Mouse (Mus musculus): ENCODE data around the gene Cacnb2. TPM values are rescaled to one million over a fixed set of nuclear protein-coding genes. Genes with fewer than 3 reads are reported as not detected.
"Not testable (repeated sequence)": the region's sequence is repeated elsewhere in the genome, so short reads cannot be mapped to it uniquely, and the experiment has no call there.

Cacnb2 gene
- polyA plus RNA-seq, 1 experiment from 2014 or later: 4.0 TPM

DNA sequence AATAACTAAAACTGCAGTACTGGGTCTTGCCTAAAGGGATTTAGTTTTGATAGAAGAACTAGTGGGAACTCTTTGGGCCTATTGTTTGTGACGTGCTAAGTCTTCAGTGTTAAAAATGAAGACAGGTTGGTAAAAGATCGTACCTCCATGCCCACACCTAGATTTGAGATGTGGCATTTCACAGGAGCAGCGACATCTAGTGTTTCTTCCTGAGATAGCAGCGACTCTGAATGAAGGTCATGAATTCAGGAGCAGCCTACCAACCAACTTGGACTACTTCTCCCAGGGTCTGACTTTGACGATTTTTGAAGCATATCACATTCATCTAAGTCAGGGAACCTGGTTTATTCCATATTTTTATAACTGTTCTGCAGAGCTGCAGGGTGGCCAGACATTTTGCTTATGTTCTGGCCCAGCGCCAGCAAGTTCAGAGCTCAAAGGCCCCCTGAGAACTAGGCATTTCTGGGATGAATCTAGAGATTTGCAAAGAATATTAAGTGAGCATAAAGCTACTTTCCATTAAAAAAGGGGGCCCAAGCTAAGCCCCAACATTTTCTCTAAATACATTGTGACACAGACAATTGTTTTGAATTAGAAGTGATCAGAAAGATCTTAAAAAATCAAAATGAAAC lies 74.1 kb downstream of the Cacnb2 start:
- Histone ChIP-seq H3K4me1 (replicated peaks) (no peaks in the 10 kb centered on the region; the same call in 1 of the 2 replicates), H3K27me3 (no peaks in the 10 kb centered on the region), H3K4me3 (no peak overlapping the region), H3K9me3 (no peaks in the 10 kb centered on the region), H3K27ac (no peak overlapping the region), H3K36me3 (no peaks in the 10 kb centered on the region), H3K9ac (no peak overlapping the region), H3K4me2 (no peak overlapping the region)
- 28% methylated on average over 6 of the region's 6 CpGs for WGBS
- peak; percentile 52; the same call in 1 of the 2 replicates for ATAC-seq (ENCODE audit: low FRiP score)

DNA sequence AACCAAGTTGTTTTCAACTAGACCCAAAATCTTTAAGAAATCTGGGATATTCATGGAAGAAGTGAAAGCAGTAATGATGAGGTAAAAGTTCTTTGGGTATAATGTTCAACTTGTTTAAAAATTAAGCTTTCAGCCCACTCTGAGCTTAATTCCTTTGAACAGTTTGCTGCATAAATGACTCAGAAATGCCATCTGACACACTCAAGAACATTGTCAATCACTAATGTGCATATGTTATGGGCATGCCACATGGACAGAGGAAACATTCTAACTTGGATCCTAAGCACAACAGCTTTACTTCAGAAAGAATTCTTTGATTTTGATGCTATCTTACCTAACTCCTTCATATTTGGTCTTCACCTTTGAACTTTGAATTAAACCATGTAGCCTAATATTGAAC lies 81.3 kb downstream of the Cacnb2 start:
- Histone ChIP-seq H3K9me3 (no peaks in the 10 kb centered on the region), H3K27me3 (no peaks in the 10 kb centered on the region), H3K4me3 (no peak overlapping the region), H3K4me2 (no peak overlapping the region), H3K9ac (no peak overlapping the region), H3K4me1 (replicated peaks) (no peaks in the 10 kb centered on the region), H3K27ac (no peak overlapping the region), H3K36me3 (no peaks in the 10 kb centered on the region)
- no peak for ATAC-seq (ENCODE audit: low FRiP score)

DNA sequence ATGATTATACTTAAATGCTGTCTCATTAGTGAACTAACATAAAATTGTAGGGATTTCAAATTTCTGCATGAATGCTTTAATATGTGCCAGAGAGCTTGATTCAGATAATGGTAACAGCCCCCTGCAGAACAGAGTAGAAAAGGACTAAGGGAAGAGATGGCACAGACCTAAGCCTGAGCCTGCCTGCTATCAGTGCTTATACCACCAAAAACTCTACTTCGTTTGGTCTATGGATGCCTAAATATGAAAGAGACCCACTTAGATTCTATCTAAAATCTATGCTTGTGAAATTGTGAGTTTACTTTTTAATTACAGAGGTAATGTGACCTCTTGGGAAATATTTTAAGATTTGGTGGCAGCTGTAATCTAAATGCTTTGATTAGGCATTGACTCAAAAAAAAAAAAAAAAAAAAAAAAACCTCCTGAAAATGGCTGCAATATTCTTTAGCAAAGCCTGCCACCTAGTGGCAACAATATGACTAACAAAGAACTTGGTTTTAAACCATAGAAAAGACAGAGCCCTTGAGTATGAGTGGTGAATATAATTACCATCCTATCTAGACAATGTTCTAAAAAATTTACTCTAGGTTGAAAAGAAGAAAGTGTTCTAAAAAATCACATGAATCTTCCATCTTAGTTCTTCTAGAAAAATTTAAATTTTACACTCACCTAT lies 100.2 kb downstream of the Cacnb2 start:
- H3K9ac ChIP-seq: no peak overlapping the region
- H3K4me3 ChIP-seq: no peak overlapping the region
- no peak for ATAC-seq (ENCODE audit: low FRiP score)
- WGBS: 74% methylated on average over 1 of the region's 1 CpGs
- no peaks in the 10 kb centered on the region for H3K36me3 ChIP-seq
- H3K27me3 ChIP-seq: no peaks in the 10 kb centered on the region
- H3K9me3 ChIP-seq: no peaks in the 10 kb centered on the region
- H3K4me1 ChIP-seq (replicated peaks): no peaks in the 10 kb centered on the region
- H3K4me2 ChIP-seq: no peak overlapping the region
- no peak overlapping the region for H3K27ac ChIP-seq

GRCm38 (mm10) chr2:14703676-14704075 lies 100.8 kb downstream of the Cacnb2 start:
- Histone ChIP-seq H3K4me1 (replicated peaks) (no peaks in the 10 kb centered on the region), H3K27ac (no peak overlapping the region), H3K27me3 (no peaks in the 10 kb centered on the region), H3K9me3 (no peaks in the 10 kb centered on the region), H3K36me3 (no peaks in the 10 kb centered on the region), H3K4me2 (no peak overlapping the region), H3K9ac (no peak overlapping the region), H3K4me3 (no peak overlapping the region)
- WGBS: 88% methylated on average over 4 of the region's 4 CpGs
- no peak for ATAC-seq (ENCODE audit: low FRiP score)

- Histone ChIP-seq H3K4me2 (no peak overlapping the region), H3K9ac (no peak overlapping the region), H3K36me3 (no peaks in the 10 kb centered on the region), H3K27ac (no peak overlapping the region), H3K4me1 (replicated peaks) (no peaks in the 10 kb centered on the region), H3K9me3 (no peaks in the 10 kb centered on the region), H3K27me3 (no peaks in the 10 kb centered on the region), H3K4me3 (no peak overlapping the region)
- ATAC-seq (ENCODE audit: low FRiP score): no peak
- 91% methylated on average over 8 of the region's 8 CpGs for WGBS
Observed at GRCm38 (mm10) chr2:14710247-14710646, 107.4 kb downstream of the Cacnb2 start.

DNA sequence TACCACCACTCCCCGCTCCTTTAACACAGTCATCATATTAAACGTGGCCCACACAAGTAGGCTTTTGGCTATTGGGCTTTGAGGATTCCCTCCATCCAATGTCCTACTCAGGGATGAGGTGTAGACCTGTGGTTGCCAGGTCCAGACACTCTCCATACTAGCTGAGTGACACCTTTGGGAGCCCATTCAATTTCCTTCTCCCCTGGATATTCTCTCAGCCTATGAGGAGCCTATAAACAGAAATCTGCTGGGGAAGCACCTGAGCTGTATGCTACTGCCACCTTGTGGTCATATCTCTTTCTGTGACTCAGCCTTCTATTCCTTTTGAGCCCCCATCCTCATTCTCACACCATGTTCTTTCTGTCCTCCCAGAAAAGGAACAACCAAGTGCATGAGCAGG lies 108.9 kb downstream of the Cacnb2 start:
- peak; percentile 65 for ATAC-seq (ENCODE audit: low FRiP score)
- H3K4me3 ChIP-seq: no peak overlapping the region
- H3K9ac ChIP-seq: no peak overlapping the region
- no peaks in the 10 kb centered on the region for H3K4me1 ChIP-seq (replicated peaks)
- WGBS: 97% methylated on average over 2 of the region's 2 CpGs
- H3K36me3 ChIP-seq: no peaks in the 10 kb centered on the region
- H3K9me3 ChIP-seq: no peaks in the 10 kb centered on the region
- H3K4me2 ChIP-seq: no peak overlapping the region
- no peak overlapping the region for H3K27ac ChIP-seq
- H3K27me3 ChIP-seq: no peaks in the 10 kb centered on the region

DNA sequence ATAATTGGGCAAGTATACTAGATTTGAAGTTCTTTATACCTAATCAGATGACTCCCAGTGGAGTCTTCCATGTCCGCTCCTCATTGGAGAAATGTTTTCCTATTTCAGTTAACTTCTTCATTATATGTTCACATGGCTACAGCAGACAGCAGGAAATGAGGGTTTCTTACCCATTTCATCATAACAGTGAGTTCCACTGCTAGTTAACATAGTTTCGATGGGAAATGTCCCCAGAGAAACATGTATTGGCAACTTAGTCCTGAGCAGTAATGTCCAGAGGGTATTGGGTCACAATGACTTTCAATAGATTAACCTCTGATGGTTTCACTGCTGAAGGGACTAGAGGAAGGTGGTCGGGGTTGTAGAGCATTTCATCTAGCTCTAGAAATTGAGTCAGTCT lies 110.2 kb downstream of the Cacnb2 start:
- ATAC-seq (ENCODE audit: low FRiP score): no peak
- Histone ChIP-seq H3K27ac (no peak overlapping the region), H3K4me3 (no peak overlapping the region), H3K9ac (no peak overlapping the region), H3K4me2 (no peak overlapping the region), H3K9me3 (no peaks in the 10 kb centered on the region), H3K36me3 (no peaks in the 10 kb centered on the region), H3K4me1 (replicated peaks) (no peaks in the 10 kb centered on the region), H3K27me3 (no peaks in the 10 kb centered on the region)
- 90% methylated on average over 3 of the region's 3 CpGs for WGBS

GRCm38 (mm10) chr2:14716666-14717065 lies 113.8 kb downstream of the Cacnb2 start:
- no peak for ATAC-seq (ENCODE audit: low FRiP score)
- Histone ChIP-seq H3K4me2 (no peak overlapping the region), H3K9me3 (no peaks in the 10 kb centered on the region)

DNA sequence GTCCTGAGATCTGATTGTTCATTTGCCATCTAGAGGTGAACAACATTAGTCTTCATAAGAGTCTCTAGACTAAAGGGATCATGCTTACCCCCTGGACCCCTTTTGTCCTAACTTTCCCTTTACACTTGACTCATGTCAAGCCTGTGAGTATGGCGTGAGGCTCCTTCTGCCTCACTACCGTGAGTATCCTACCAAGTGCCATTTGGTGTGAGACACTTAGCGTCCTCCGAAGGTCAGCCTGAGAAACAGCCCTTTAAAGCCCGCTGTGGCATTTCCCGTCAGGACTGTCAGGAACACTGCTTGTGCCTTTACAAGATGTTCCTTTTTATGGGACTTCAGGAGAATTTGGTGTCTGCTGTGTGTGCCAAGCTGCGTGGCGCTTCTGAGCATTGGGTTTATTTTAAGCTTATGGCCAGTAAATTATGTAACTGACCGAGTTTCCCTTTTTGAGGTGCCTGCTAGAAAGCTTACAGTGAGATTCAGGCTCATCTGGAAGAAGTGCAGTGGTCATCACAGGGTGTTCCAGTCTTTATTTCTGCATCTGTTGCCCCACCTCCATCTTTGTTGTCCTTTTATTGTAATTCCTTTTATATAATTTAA lies 116.3 kb downstream of the Cacnb2 start:
- no peaks in the 10 kb centered on the region for H3K4me1 ChIP-seq (replicated peaks)
- no peak overlapping the region for H3K9ac ChIP-seq
- no peaks in the 10 kb centered on the region for H3K36me3 ChIP-seq
- no peak overlapping the region for H3K27ac ChIP-seq
- ATAC-seq (ENCODE audit: low FRiP score): no peak
- H3K4me3 ChIP-seq: no peak overlapping the region
- no peak overlapping the region for H3K4me2 ChIP-seq
- WGBS: 94% methylated on average over 9 of the region's 9 CpGs
- no peaks in the 10 kb centered on the region for H3K9me3 ChIP-seq
- H3K27me3 ChIP-seq: no peaks in the 10 kb centered on the region

More at GRCm38 (mm10) chr2:14716666-14717065, 113.8 kb downstream of the Cacnb2 start:
- H3K27me3 ChIP-seq: no peaks in the 10 kb centered on the region
- no peaks in the 10 kb centered on the region for H3K4me1 ChIP-seq (replicated peaks)
- H3K27ac ChIP-seq: no peak overlapping the region
- 34% methylated on average over 1 of the region's 1 CpGs for WGBS
- no peak overlapping the region for H3K4me3 ChIP-seq
- H3K9ac ChIP-seq: no peak overlapping the region
- H3K36me3 ChIP-seq: no peaks in the 10 kb centered on the region

DNA sequence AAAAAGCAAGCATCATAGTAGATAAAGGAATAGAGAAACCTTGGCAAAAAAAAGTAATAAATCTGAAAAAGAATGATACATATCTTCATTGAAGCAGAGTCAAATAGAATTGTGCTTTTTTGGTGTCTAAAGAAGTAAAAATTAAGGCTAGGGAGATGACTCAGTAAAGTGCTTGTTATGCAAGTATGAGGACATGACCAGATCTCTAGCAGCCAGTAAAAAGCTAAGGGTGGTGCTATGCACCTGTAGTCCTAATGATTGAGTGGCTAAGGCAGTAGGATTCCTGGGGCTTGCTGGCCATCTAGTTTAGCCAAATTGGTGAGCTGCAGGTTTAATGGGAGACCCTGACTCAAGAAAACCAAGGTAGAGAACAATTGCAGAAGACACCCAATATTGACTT lies 122.5 kb downstream of the Cacnb2 start:
- Histone ChIP-seq H3K4me3 (no peak overlapping the region), H3K9ac (no peak overlapping the region), H3K27ac (no peak overlapping the region), H3K4me2 (no peak overlapping the region), H3K36me3 (no peaks in the 10 kb centered on the region), H3K4me1 (replicated peaks) (no peaks in the 10 kb centered on the region), H3K9me3 (no peaks in the 10 kb centered on the region), H3K27me3 (no peaks in the 10 kb centered on the region)
- ATAC-seq (ENCODE audit: low FRiP score): no peak

DNA sequence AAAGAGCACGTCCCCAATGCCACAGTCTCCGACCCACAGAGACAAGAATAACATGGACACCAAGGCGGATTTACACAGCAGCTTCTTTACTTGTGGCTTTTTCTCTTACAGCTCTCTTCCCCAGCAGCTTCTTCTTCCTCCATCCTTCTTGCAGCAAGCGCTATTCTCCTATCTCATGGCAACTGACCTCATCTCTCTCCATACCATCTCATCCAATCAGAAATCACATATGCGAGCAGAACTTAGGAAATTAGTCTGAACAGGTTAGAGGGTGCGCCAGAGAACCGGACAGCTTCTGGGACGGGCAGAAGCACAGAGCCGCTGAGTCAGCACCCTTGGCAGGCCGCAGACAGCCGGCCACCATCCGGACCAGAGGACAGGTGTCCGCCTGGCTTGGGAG lies 123.7 kb downstream of the Cacnb2 start:
- not testable (repeated sequence) for H3K9ac ChIP-seq; H3K4me1 ChIP-seq (replicated peaks); H3K4me2 ChIP-seq; H3K36me3 ChIP-seq; ATAC-seq (ENCODE audit: low FRiP score); H3K27ac ChIP-seq; H3K9me3 ChIP-seq; H3K4me3 ChIP-seq; H3K27me3 ChIP-seq
- WGBS: 96% methylated on average over 13 of the region's 13 CpGs

GRCm38 (mm10) chr2:14738927-14739326 lies 136.0 kb downstream of the Cacnb2 start:
- H3K4me3 ChIP-seq: peak overlapping the region; percentile 8; the same call in 1 of the 2 replicates
- H3K9ac ChIP-seq: peak overlapping the region; percentile 46; the same call in 1 of the 2 replicates
- no peaks in the 10 kb centered on the region for H3K27me3 ChIP-seq
- peak overlapping the region; percentile 9 for H3K27ac ChIP-seq
- H3K9me3 ChIP-seq: no peaks in the 10 kb centered on the region
- ATAC-seq (ENCODE audit: low FRiP score): peak; percentile 72
- H3K4me2 ChIP-seq: peak overlapping the region; percentile 47
- peaks cover 22% of the 10 kb centered on the region for H3K4me1 ChIP-seq (replicated peaks)
- 38% methylated on average over 9 of the region's 9 CpGs for WGBS
- H3K36me3 ChIP-seq: no peaks in the 10 kb centered on the region

GRCm38 (mm10) chr2:14739510-14739909 lies 136.6 kb downstream of the Cacnb2 start:
- Histone ChIP-seq H3K27me3 (no peaks in the 10 kb centered on the region), H3K27ac (peak overlapping the region; percentile 9), H3K4me2 (peak overlapping the region; percentile 47), H3K9ac (peak overlapping the region; percentile 46; the same call in 1 of the 2 replicates), H3K4me3 (peak overlapping the region; percentile 8; the same call in 1 of the 2 replicates), H3K9me3 (no peaks in the 10 kb centered on the region), H3K4me1 (replicated peaks) (peaks cover 22% of the 10 kb centered on the region), H3K36me3 (no peaks in the 10 kb centered on the region)
- ATAC-seq (ENCODE audit: low FRiP score): 0 out of 2 replicates have a peak, but pooled peaks have one; percentile 21
- WGBS: 74% methylated on average over 15 of the region's 15 CpGs
